Mouse (Mus musculus) heart, adult 2 months (tissue): ENCODE data around the gene Cyp2d11.

ENCODE experiments used
- CTCF ChIP-seq: fragments of 200-600 bp; IDR thresholded peaks from 2 replicates; pipeline ENCODE4 v1.8.1; 2022; ENCODE audit warnings: antibody characterized with exemption, mild to moderate bottlenecking, moderate library complexity
- EP300 ChIP-seq: fragments of 200-500 bp; IDR thresholded peaks from 2 replicates; pipeline ENCODE4 v1.6.1; 2011; ENCODE audit warnings: low read depth, low read length, control low read depth; ENCODE audit not compliant: insufficient read depth
- POLR2A ChIP-seq: fragments of 200-500 bp; IDR thresholded peaks from 2 replicates; pipeline ENCODE4 v1.6.1; 2011; ENCODE audit warnings: mild to moderate bottlenecking, low read depth, low read length, control low read depth; ENCODE audit not compliant: insufficient read depth

DNA sequence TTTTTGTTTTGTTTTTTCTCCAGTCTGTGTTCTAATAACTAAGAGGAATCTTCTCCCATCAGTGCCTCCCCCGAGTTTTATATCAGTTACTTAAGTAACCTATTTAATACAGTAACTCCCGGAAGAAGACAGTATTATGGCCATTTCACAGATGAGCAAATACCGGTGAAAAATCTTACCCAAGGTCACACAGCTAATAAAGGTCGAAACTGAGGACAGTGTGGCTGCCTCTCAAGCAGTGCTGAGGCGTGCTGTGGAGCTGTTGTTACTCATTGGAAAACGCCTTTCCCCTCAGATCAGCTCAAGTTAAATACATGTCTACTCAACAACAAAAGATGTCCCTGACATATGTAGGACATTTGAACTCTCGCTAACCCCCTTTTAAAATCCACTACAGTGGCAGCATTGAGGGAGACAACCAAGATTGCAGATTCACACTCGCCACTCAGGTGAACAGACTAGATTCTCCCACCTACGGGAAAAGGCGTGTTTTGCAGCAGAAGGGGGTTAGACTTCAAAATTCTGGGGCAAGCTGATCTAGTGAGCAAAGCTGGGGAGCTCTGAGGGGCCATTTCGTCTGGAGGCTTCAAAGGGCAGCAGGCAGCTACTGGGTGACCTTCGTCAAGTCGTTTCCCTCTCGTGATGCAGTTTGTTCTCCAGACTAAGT lies 40.6 kb downstream of the Cyp2d11 start:
- TF ChIP-seq CTCF (no peak), EP300 (no peak), POLR2A (no peak)
